Mouse (Mus musculus) limb, embryonic 15.5 days (tissue): ENCODE data around the gene Ntrk2. TPM values are rescaled to one million over a fixed set of nuclear protein-coding genes. Genes with fewer than 3 reads are reported as not detected.

Source experiments
- ATAC-seq: fragments of 200-750 bp; cut with Nextera tagmentation; 2 replicates; pipeline ENCODE4 v1.8.0; 2017; ENCODE audit warnings: low read depth, moderate TSS enrichment; ENCODE audit not compliant: insufficient number of reproducible peaks, low FRiP score, low TSS enrichment
- H3K27ac ChIP-seq: fragments of 300-500 bp; sonication (generic); 2 replicates; pipeline ENCODE4 v1.5.1; 2015; ENCODE audit warnings: moderate library complexity, mild to moderate bottlenecking, inconsistent platforms
- H3K27me3 ChIP-seq: fragments of 300-500 bp; sonication (generic); 2 replicates; pipeline ENCODE4 v1.6.1; 2015; ENCODE audit warnings: inconsistent platforms
- H3K36me3 ChIP-seq: fragments of 300-500 bp; sonication (generic); 2 replicates; pipeline ENCODE4 v1.6.1; 2015; ENCODE audit warnings: inconsistent platforms
- H3K4me1 ChIP-seq: fragments of 300-500 bp; sonication (generic); 2 replicates; pipeline ENCODE4 v1.6.1; 2015; ENCODE audit warnings: inconsistent platforms
- H3K4me2 ChIP-seq: fragments of 300-500 bp; sonication (generic); 2 replicates; pipeline ENCODE4 v1.6.1; 2015; ENCODE audit warnings: mild to moderate bottlenecking, inconsistent platforms
- H3K4me3 ChIP-seq: fragments of 300-500 bp; sonication (generic); 2 replicates; pipeline ENCODE4 v1.5.1; 2015; ENCODE audit warnings: mild to moderate bottlenecking, inconsistent platforms
- H3K9ac ChIP-seq: fragments of 300-500 bp; sonication (generic); 2 replicates; pipeline ENCODE4 v1.6.1; 2015; ENCODE audit warnings: inconsistent platforms
- H3K9me3 ChIP-seq: fragments of 300-500 bp; sonication (generic); 2 replicates; pipeline ENCODE4 v1.6.1; 2016; ENCODE audit warnings: inconsistent platforms
- WGBS: fragments of 180-500 bp; shearing (Covaris S2); methylation state at CpG from one replicate; pipeline ENCODE4 v1.1.7; 2015; 5-methylcytosine and 5-hydroxymethylcytosine counted together
- polyA plus RNA-seq: library from polyadenylated mRNA; unstranded; fragments of >200 nt; fragmentation: Nextera tagmentation; extraction: Ambion mirVana; gene quantifications from 2 replicates; pipeline ENCODE4 v1.2.1, GENCODE M21; 2015

Gene Ntrk2
- polyA plus RNA-seq, 1 experiment from 2014 or later: 17.9 TPM

GRCm38 (mm10) chr13:58853685-58854084 is 47.3 kb downstream of the Ntrk2 start:
- Histone ChIP-seq H3K27ac (no peak overlapping the region), H3K36me3 (no peaks in the 10 kb centered on the region), H3K27me3 (no peaks in the 10 kb centered on the region), H3K9me3 (no peaks in the 10 kb centered on the region), H3K4me1 (no peaks in the 10 kb centered on the region), H3K9ac (no peak overlapping the region), H3K4me2 (no peak overlapping the region), H3K4me3 (no peak overlapping the region)
- no peak for ATAC-seq
- 78% methylated on average over 6 of the region's 6 CpGs for WGBS

DNA sequence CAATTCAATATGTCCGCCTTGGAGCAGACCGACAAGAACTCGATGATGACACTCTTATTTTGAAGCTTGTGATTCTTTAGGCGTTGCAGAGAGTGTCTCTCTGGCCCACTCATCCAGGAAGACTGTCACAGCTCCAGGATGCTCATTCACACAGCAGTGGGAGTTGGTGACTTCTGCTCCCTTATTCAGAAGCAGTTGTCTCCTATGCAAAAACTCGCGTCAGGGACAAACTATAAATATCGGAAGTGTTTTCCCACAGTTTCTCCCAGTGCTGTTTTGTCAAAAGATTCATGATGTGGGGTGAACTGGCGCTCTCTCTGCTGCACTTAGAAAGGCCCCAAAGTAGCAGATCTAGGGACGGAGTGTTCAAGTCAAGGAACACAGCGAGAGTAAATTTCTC is 59.9 kb downstream of the Ntrk2 start:
- H3K4me2 ChIP-seq: no peak overlapping the region
- H3K27ac ChIP-seq: no peak overlapping the region
- H3K36me3 ChIP-seq: no peaks in the 10 kb centered on the region
- WGBS: 90% methylated on average over 10 of the region's 10 CpGs
- no peaks in the 10 kb centered on the region for H3K27me3 ChIP-seq
- no peaks in the 10 kb centered on the region for H3K4me1 ChIP-seq
- H3K9ac ChIP-seq: no peak overlapping the region
- no peak for ATAC-seq
- H3K4me3 ChIP-seq: no peak overlapping the region
- no peaks in the 10 kb centered on the region for H3K9me3 ChIP-seq

DNA sequence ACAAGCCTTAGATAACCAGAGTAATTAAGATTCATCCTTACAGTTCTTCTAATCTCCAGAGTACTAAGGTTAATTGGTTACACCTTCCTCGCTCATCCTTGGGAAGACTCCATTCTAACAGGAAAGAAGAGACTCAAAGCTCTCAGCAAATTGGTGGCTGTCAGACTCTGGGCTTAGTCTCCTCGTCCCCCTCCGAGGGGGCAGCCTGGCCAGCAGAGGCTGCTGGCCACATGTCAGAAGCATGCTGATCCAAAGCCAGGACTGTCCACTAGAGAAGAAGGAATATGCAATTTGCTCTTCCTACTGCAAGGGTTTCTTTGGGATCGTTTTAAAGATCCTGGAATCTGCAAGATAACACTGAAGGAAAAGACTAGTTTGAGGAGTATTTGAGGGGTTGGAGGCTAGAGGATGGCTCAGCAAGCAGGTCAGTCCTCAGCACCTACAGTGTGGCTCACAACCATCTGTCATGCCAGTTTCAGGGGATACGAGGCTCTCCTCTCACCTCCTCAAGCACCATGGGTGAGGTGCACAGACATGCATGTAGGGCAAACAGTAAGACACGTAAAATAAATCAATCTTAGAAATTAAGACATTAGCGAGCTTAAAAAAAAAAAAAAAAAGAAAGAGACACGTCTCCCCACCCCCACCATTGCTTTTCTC is 60.5 kb downstream of the Ntrk2 start:
- no peak overlapping the region for H3K27ac ChIP-seq
- no peaks in the 10 kb centered on the region for H3K4me1 ChIP-seq
- no peak overlapping the region for H3K4me2 ChIP-seq

DNA sequence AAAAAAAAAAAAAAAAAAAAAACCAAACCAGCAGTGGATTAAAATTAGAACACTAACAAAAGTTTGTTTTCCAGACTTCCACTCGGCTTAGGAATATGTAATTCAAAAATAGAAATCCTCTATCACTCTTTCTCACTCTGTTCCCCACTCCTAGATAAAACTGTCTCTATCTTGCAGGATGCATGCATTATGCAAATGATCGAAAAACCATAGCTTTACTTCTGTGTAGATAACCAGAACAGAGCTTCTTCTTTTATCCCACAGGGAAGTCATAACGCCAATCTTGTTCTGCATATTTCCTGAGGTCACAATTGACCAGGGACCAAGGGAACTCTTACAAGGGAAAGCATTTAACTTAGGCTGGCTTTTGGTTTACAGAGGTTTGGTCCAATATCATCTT is 76.1 kb downstream of the Ntrk2 start:
- H3K4me3 ChIP-seq: no peak overlapping the region
- no peaks in the 10 kb centered on the region for H3K4me1 ChIP-seq
- H3K27me3 ChIP-seq: no peaks in the 10 kb centered on the region
- H3K4me2 ChIP-seq: no peak overlapping the region
- 90% methylated on average over 3 of the region's 3 CpGs for WGBS
- H3K9me3 ChIP-seq: no peaks in the 10 kb centered on the region
- no peak overlapping the region for H3K27ac ChIP-seq
- no peaks in the 10 kb centered on the region for H3K36me3 ChIP-seq
- no peak overlapping the region for H3K9ac ChIP-seq
- no peak for ATAC-seq

More for the DNA sequence above, 60.5 kb downstream of the Ntrk2 start:
- Histone ChIP-seq H3K9me3 (no peaks in the 10 kb centered on the region), H3K36me3 (no peaks in the 10 kb centered on the region), H3K9ac (no peak overlapping the region), H3K4me3 (no peak overlapping the region), H3K27me3 (no peaks in the 10 kb centered on the region)
- WGBS: 74% methylated on average over 8 of the region's 8 CpGs
- no peak for ATAC-seq

DNA sequence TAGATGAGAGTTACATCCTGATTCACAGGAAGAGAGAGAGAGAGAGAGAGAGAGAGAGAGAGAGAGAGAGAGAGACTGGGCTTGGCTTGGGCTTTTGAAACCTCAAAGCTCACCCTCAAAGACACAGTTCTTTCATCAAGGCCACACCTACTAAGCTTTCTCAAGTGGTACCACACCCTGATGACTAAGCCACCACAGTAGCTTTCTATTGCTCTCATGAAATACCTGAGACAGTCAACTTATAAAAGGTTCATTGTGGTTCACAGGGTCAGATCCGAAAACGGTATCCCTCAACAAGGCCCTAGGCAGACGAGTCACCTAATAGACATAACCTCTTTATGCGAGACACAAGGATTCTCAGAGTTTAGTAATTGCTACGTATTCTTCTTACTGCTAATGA is 76.5 kb downstream of the Ntrk2 start:
- 84% methylated on average over 5 of the region's 5 CpGs for WGBS
- no peaks in the 10 kb centered on the region for H3K36me3 ChIP-seq
- H3K27me3 ChIP-seq: no peaks in the 10 kb centered on the region
- no peaks in the 10 kb centered on the region for H3K9me3 ChIP-seq
- no peak overlapping the region for H3K27ac ChIP-seq
- H3K9ac ChIP-seq: no peak overlapping the region
- no peak for ATAC-seq
- H3K4me1 ChIP-seq: no peaks in the 10 kb centered on the region
- no peak overlapping the region for H3K4me2 ChIP-seq
- no peak overlapping the region for H3K4me3 ChIP-seq

- 87% methylated on average over 8 of the region's 8 CpGs for WGBS
- H3K27me3 ChIP-seq: no peaks in the 10 kb centered on the region
- H3K9me3 ChIP-seq: no peaks in the 10 kb centered on the region
- no peak for ATAC-seq
- H3K9ac ChIP-seq: no peak overlapping the region
- H3K27ac ChIP-seq: no peak overlapping the region
- no peak overlapping the region for H3K4me3 ChIP-seq
- no peaks in the 10 kb centered on the region for H3K36me3 ChIP-seq
- no peak overlapping the region for H3K4me2 ChIP-seq
- no peaks in the 10 kb centered on the region for H3K4me1 ChIP-seq
Observed at GRCm38 (mm10) chr13:58886108-58886507, 79.7 kb downstream of the Ntrk2 start.

GRCm38 (mm10) chr13:58896254-58896910 is 90.0 kb downstream of the Ntrk2 start:
- H3K9me3 ChIP-seq: no peaks in the 10 kb centered on the region
- no peak overlapping the region for H3K27ac ChIP-seq
- no peak overlapping the region for H3K4me3 ChIP-seq
- H3K4me2 ChIP-seq: no peak overlapping the region
- 0 out of 2 replicates have a peak, but pooled peaks cover 5% of the 10 kb centered on the region for H3K4me1 ChIP-seq
- no peak overlapping the region for H3K9ac ChIP-seq
- no peaks in the 10 kb centered on the region for H3K36me3 ChIP-seq
- no peak for ATAC-seq
- WGBS: 69% methylated on average over 12 of the region's 12 CpGs
- no peaks in the 10 kb centered on the region for H3K27me3 ChIP-seq

DNA sequence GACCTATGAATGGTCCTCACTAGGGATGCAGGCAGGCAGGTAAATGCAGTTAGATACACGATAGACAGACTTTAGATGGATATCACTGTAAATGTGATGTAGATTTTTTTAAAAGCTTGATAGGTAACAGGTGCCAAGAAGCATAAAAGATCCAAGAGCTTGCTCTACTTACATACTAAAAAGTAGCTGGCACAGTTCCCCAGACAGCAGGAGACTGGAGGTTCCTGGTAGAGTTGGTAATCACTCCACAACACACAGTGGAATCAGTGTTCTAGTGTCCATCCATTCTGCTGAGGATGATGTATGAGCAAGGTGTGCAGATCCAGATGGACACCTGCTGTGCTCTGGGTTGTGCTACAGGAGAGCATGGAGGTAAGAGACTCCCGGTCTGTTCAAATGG is 93.0 kb downstream of the Ntrk2 start:
- Histone ChIP-seq H3K9me3 (no peaks in the 10 kb centered on the region), H3K4me1 (0 out of 2 replicates have a peak, but pooled peaks cover 5% of the 10 kb centered on the region), H3K4me2 (no peak overlapping the region), H3K36me3 (no peaks in the 10 kb centered on the region), H3K9ac (no peak overlapping the region), H3K27ac (no peak overlapping the region), H3K4me3 (no peak overlapping the region), H3K27me3 (no peaks in the 10 kb centered on the region)
- WGBS: 81% methylated on average over 2 of the region's 2 CpGs
- ATAC-seq: no peak

DNA sequence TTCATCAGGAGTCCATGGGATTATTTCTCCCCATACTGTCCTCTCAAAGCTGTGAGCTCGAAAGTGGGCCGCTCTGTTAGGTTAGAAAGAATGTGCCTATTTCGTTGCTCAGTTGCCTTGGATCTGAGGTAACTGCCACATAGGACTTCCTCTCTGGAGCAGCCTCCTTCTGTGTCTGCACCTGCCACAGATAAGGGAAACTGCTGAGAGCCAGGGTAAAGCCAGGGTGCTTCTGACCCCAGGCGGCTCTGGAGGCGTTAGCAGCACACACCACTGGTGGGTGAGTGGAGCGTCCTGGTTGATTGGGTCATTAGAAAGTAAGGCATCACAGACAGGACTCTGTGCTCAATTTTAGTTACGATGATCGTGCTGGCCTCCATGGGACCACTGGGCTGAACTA is 95.9 kb downstream of the Ntrk2 start:
- H3K27me3 ChIP-seq: no peaks in the 10 kb centered on the region
- no peaks in the 10 kb centered on the region for H3K36me3 ChIP-seq
- H3K4me3 ChIP-seq: no peak overlapping the region
- 0 out of 2 replicates have a peak, but pooled peaks cover 5% of the 10 kb centered on the region for H3K4me1 ChIP-seq
- H3K27ac ChIP-seq: no peak overlapping the region
- H3K9me3 ChIP-seq: no peaks in the 10 kb centered on the region
- no peak overlapping the region for H3K4me2 ChIP-seq
- no peak overlapping the region for H3K9ac ChIP-seq
- WGBS: 69% methylated on average over 8 of the region's 8 CpGs
- ATAC-seq: no peak

DNA sequence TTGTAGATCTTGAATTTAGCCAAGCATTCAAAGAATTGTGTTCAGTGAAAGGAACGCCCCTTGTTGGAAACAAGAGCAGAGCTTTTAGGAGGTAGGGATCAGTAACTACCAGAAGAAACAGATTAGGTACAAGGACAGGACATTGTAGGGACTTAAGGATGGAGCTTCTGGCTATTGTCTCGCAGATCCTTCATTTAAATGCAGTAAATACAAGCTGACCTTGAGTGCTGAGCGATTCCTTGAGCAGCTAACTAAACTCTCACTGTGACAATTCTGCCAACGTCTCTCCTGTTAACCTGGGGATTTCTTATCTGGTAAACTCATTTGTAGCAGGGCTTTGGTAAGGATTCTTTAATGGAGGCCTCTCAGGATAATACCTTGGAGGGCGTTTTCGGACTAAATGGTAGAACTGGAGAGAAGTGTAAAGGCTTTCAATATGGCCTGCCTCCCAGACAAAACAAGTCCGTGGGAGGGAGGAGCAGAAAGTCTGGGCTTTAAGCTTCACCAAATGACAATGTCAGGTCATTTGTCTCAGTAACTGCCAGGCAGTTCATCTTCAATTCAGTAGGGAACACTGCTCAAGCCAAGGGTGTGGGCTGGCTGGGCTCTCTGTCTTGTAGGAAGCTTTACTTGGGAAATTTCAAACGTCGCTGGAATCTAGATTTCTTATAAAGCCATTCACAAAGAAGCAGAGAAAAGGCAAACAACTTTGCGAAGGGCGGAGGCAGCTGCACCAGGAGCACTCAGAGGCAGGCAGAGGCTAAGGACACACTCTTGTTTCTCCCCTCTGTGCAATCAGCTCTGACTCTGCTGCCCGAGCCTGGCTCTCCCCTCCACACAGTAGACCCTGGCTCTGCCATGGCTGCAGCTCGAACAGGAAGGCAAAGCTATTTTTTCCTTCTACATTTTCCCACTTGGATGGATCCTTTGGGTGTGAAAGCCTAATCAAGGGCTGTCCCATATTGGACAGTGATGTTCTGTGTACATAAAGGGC is 98.7 kb downstream of the Ntrk2 start:
- H3K9ac ChIP-seq: no peak overlapping the region
- 63% methylated on average over 13 of the region's 13 CpGs for WGBS
- no peak overlapping the region for H3K27ac ChIP-seq
- H3K36me3 ChIP-seq: no peaks in the 10 kb centered on the region
- no peak overlapping the region for H3K4me3 ChIP-seq
- H3K4me1 ChIP-seq: 0 out of 2 replicates have a peak, but pooled peaks cover 5% of the 10 kb centered on the region
- H3K27me3 ChIP-seq: no peaks in the 10 kb centered on the region
- no peaks in the 10 kb centered on the region for H3K9me3 ChIP-seq
- no peak for ATAC-seq
- H3K4me2 ChIP-seq: no peak overlapping the region

DNA sequence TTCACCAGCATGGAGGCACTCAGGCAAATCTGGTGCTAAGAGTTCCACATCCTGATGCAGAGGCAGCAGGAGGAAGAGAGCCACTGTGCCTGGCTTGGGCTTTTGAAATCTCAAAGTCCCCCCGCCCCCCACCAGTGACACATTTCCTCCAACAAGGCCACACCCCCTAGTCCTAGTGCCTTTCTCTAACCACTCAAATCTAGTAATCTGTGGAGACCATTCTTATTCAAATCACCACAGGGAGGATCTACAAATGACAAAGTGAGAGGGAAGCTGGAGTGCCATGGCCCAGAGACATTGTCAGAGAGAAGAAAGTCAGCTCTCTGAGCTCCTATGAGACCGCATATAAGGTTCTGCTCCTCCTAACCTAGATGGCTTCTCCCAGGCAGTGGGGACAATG is 105.6 kb downstream of the Ntrk2 start:
- Histone ChIP-seq H3K36me3 (no peaks in the 10 kb centered on the region), H3K9me3 (no peaks in the 10 kb centered on the region), H3K4me2 (no peak overlapping the region), H3K27me3 (no peaks in the 10 kb centered on the region), H3K4me3 (no peak overlapping the region), H3K4me1 (no peaks in the 10 kb centered on the region), H3K9ac (no peak overlapping the region), H3K27ac (no peak overlapping the region)
- ATAC-seq: no peak
- 91% methylated on average over 2 of the region's 2 CpGs for WGBS

- Histone ChIP-seq H3K4me2 (no peak overlapping the region), H3K36me3 (no peaks in the 10 kb centered on the region), H3K9me3 (no peaks in the 10 kb centered on the region), H3K9ac (no peak overlapping the region), H3K27ac (no peak overlapping the region), H3K4me1 (no peaks in the 10 kb centered on the region), H3K27me3 (no peaks in the 10 kb centered on the region), H3K4me3 (no peak overlapping the region)
- no peak for ATAC-seq
Observed at GRCm38 (mm10) chr13:58912559-58912958, 106.2 kb downstream of the Ntrk2 start.
